Mouse (Mus musculus) granulocyte monocyte progenitor cell, adult 5-6 weeks (primary cell): ENCODE measurements at regions not wholly inside any gene's neighbourhood (a gene's known extent, or its start where the extent isn't known, plus 50 kb on each side); places are given as distances from the start of the nearest gene placed in this dataset.
"Not testable (repeated sequence)": the region's sequence is repeated elsewhere in the genome, so short reads cannot be mapped to it uniquely, and the experiment has no call there.

Experiments
- ATAC-seq: replicated peaks from 2 replicates; pipeline ENCODE4 v1.8.0; 2016; ENCODE audit warnings: mild to moderate bottlenecking, moderate TSS enrichment, inconsistent platforms; ENCODE audit not compliant: poor library complexity, severe bottlenecking

DNA sequence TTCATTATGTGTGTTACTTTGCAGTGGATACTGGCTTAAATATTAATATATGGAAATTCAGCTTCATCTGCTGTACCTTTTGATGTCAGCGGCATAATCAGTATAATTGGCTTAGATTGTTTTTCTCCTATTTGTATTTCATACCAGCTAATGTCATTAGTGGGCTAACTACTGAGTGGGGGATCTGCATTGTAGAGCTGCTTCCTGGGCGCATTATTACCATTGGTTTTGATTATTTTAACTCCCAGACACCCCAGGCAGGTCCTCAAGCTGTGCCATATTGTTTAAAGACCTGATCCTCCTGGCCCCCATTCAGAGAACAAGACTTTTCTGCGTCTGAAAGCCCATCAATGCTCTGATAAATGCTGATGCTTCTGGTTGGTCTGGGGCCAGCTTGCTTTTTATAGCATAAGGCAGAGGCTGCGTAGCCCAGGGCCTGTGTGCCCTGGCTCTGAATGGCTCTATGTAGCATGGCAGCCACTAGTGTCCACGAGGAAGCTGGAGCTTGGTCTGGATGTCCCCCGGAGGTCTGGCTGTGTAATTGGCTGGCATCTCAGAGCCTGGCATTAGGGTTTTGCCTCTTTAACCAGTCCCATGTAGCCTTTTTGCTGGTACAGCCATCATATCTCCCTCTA, 169.1 kb downstream of the Enc1 start:
- ATAC-seq = no peak

DNA sequence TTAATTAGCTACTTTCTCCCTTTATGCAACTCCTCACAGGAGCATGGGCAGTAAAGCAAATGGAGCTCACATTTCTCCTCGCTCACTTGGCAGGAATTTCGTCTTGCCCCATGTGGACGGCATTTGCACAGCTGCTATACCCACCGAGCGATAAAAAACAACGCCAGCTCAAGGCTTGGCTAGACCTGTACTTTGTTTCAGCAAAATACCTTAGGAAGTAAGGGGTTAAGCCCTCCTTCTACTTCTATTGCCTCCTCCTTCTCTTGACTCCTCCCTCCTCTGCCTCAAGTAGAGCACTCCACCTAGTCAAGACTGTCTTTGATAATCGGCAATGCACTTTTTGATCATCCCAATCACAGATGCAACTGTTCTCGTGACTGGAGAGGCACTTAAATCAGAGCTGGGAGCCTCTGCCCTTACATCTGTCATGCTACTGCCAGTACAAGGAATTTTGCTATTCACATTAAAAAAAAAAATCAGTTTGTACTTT, 168.4 kb downstream of the Enc1 start:
- ATAC-seq = no peak

DNA sequence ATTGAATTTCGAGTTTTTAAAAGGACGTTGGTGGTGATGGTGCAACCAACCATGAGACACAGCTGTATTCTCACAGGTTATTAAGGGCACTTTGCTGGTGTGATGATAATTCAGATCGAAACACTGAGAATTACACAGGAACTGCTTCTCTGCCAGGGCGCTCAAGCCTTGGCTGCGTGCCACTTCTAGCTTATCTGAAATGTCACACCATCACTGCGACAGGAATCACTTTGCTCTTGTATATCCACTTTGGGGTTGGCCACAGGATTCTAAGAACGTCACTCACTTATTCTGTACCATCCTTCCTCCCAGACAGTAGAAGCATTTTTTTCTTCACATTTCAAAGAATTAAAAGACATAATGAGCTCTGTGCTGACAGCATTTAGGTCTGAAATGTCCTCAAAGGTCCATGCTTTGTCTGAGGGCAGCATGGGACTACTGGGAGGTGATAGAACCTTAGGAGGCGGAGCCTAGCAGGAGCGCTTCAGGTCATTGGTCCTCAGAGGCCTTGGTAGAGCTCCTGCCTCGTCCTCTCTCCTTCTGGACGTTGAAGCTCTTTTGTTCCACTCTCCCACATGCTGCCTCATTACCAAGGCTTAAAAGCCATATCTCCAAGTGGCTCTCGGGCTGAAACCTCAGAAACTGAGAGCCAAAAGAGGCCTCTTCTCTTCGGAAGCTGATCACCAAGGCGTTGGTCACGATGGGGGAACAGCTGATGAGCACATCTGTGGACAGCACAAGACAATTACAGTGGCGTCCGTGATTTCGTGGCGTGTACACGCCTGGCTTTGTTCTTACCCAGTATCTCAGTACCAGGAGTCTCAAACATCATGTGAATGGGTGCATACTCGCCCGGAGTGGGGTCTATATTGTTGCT, 167.7 kb downstream of the Enc1 start:
- no peak for ATAC-seq

DNA sequence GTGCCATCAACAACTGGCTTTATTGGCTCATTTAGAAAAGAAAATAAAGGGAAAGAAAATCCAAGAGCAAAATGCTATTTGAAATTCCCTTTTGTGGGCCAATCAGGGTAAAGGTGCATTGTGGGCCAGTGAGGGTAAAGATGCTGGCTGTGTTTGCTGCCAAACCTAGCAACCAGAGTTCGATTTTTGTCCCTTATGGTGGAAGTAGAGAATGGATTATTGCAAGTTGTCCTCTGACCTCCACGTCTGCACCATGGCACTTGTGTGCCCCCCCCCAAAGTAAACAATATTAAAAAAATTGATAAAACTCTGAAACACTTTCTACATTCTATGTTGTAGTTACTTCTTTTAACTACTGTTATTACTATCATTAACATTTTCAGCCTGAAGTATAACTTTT, 166.9 kb downstream of the Enc1 start:
- no peak for ATAC-seq

DNA sequence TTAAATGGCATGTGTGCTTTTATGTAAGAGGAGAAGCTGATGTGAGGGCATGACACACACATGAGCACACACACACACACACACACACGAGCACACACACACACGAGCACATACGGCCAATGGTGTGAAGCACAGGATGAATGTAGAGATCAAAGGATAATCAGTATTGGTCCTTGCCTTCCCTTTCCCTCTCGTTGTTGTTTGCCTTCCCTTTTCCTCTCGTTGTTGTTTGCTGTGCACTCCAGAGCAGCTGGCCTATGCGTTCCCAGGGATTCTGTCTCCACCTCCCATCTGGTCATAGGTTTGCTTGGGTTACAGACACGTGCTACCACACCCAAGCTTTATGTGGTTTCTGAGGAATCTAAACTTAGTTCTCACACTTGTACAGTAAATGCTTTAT, 165.8 kb downstream of the Enc1 start:
- no peak for ATAC-seq

DNA sequence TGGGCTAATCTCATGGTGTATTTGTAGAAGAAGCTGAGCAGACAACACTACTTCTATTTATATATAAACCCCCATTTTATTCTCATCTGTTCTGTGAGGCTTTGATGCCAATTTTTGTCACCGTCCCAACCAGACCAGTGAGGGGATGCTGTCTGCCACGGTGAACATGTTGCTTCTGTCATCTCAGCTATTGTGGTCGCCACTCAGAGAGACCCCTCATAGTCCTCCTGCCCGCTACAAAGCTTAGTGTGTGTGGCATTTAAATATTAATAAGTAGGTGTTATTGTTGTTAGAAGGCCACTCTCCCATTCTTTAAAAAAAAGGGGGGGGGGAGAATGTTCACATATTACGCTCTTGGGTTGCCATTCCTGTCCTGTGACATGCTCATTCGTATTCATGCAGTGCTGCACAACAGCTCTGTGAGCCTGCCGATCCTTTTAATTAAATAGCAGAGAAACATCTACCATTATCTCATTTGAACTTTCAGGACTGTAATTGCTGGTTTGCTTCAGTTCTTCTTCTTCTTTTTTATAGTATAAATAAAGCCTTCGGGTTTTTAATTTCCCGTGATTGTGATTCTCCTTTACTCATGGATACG, 161.4 kb downstream of the Enc1 start:
- ATAC-seq = no peak

DNA sequence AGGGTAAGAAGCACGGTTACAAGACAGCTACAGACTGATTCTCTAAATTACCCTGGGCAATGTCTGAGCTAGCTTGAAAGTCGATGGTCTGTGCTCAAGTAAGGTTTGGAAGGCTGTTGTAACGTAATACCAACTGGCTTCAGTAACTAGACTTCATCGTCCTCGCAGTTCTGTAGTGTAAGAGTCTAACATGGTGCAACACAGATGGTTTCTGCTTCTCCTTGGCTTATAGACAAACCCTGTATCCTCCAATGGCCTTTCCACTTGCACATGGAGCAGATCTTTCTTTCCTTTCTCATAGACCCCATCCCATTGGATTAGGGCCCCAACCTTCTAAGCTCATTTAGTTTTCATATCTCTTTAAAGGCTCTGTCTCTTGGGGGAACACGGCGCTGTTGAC, 160.7 kb downstream of the Enc1 start:
- ATAC-seq = no peak

DNA sequence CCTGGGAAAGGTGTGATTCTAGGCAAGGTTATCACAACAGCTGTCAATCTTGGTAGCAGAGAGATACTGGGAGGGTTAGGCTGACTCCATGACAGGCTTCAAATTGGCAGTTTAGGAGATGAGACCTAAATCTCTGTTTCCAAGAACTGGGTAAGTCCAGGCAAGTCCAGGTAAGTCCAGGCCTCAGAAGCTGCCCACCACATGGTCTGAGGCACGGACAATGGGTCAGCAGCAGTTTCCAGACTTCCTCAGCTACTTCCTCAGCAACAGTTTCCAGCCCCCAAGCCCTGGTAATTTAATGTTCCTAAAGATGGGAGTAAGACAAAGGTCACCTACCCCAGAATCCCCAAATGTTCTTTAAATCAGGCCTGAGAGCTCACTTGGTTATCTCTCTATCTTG, 157.1 kb downstream of the Enc1 start:
- ATAC-seq = no peak

DNA sequence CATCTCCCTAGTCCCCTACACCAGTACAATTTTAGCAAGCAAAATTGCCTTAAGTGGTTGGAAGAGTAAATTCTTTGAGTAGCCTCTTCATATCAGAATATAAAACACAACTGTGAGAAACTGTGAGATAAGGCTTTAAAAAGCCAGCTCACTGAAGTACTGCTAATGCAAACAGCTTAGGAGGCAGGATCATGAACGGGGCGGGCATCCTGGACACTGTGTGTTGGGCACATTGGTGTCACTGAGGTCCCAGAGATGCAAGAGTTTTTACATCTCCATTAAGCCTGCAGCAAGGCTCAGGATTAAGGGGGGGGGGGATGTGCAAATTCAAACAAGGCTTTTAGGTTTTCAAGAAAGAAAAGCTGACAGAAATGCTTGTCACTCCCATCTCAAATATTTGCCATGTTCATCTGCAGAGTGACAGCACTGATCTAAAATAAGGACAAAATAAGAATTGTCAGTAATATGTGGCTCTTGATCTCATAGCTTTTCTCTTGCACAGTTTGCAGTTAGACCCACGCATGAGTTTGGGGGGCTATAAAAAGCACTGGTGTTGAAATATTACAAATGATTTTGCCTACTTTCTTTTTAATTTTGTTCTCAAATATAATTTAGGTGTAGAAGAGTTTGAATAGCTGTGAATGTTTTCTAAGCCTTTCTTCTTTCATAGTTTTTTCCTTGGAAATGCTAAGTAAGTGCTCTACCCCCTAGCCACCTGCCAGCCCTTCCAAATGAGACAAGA, 156.2 kb downstream of the Enc1 start:
- ATAC-seq = no peak

DNA sequence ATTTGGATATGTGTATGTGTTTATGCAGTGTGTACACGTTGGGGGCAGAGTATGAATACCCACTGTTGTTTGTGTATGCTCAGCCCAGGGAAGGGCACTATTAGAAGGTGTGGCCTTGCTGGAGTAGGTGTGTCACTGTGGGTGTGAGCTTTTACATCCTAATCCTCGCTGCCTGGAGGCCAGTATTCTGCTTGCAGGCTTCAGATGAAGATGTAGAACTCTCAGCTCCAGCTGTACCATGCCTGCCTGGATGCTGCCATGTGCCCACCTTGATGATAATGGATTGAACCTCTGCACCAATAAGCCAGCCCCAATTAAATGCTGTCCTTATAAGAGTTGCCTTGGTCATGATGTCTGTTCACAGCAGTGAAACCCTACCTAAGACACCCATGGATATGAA, 155.4 kb downstream of the Enc1 start:
- not testable (repeated sequence) for ATAC-seq

DNA sequence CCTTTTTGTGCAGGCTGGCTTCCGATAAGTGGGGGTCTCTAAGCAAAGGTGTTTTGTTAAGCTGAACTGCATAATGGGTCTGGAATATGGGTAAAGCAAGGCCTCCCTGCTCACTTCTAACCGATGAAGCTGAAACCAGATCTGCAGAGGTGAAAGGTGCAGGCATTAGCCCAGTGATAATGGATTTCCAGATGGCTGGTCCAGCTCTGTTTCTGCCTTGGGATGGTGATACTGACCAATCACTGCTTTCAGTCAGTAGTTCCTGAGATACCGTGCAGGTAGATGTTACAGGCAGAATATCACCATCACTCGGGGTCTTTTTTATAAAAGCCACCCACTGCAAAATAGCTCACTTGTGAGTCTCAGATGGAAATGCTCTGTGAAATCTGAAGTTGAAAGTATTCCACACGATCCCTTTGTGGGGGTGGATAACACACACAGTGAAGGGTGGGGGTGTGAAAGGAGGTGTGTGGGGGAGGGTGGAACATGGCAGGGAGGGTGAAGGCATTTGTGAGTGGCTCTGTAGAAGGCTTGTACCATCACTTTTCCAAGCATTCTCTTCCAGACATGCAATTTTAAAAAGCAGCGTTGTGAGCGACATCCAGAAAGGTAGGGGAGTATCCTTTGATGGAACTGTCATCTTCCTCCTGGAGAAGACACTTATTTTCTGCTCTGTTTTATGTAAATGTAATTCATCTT, 154.0 kb downstream of the Enc1 start:
- no peak for ATAC-seq

DNA sequence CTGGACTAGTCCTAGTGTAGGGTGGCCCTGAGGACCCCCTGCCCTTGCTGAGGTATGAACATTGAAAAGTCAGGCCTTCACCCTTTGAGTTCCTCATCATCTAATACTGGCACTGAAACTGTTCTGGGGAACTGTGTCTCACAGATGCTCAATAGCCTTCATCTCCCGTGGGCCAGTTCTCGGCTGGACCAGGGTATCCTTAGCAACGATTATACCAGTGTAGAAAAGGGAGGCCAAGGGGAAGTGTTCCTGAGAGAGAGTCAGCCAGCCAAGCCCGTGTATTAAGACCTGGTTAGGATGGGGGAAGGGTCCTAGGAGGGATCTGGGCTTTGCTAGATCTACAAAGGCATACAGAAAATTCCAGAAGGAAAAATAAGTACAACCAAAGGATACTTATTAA, 153.2 kb downstream of the Enc1 start:
- ATAC-seq = no peak

DNA sequence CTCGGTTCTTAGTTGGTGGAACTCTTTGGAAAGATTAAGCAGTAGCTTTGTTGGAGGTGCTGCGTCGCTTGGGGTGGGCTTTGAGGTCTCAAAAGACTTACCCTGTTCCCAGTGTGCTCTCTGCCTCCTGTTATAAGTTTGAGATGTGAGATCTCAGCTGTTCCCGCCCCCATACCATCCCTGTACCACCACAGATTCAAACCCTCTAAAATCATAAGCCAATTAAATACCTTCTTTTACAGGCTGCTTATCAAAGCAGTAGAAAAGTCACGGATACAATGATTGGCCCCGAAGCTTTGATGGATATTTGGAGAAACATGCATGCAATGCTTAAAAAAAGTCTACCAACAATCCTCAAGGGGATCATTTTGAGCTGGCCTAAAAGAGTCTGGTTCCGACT, 152.6 kb downstream of the Enc1 start:
- ATAC-seq = no peak

DNA sequence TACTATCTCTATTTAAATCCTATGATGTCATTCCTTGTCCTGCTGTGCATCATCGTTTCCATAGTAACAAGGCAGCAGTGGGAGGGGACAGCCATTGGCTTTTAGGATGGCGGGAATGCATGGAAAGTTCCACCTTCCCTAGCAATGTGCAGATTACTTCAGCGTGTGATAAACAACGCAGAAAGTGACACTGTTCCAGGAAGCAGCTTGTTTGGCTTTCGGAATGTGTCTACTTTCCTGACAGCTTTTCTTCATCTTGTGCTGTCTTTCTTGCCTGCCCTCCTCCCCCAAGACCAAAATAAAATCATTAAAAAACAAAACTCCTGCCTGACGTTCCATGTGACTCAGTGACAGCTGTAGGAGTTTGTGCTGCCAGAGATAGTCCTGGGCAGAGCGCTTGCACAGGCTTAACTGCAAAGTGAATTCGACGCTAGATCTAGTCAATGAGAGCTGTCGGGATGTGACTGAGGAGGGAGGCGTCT, 149.6 kb downstream of the Enc1 start:
- no peak for ATAC-seq

DNA sequence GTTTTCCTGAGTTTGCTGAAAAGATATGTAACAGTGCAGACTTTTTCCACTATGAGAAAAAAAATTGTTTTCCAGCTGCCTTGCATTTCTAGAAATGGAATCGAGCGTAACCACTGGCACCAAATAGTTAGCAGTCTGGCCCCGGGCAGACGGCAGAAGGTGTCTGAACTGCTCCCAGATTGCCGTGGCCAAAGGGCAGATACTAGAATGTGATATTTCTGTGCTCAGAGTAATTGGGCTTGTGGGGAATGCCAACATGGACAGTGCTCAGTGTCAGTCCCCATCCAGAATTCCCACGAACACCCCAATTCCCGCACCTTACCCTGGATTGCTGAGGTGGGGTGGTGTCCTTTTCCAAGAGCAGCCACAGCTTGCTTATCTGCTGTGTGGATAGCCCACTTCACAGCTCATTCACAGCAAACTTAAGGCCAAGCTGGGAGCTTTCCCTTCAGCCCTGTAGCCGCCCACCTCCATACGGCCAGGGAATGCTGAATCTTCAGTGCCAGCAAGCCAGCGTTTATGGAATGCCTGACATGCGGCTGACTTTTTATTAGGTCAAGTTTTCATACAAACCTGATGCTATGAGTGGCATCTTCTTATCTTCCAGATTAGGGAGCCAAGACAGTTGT, 148.1 kb downstream of the Enc1 start:
- no peak for ATAC-seq

DNA sequence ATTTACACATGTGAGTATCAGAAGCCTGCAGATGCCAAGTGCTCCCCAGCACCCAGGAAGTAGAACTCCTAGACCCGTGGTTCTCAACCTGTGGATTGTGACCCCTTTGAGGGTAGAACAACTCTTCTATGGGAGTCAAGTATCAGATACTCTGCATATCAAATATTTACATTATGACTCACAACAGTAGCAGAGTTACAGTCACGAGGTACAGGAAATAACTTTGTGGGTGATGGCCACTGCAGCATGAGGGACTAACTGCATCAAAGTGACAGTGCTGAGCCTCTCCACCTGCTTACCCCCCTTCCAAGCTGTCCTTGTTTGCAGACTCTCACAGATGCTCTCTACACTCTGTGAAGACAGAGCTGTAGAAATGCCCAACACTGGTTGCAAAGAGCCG, 145.6 kb downstream of the Enc1 start:
- ATAC-seq = no peak

DNA sequence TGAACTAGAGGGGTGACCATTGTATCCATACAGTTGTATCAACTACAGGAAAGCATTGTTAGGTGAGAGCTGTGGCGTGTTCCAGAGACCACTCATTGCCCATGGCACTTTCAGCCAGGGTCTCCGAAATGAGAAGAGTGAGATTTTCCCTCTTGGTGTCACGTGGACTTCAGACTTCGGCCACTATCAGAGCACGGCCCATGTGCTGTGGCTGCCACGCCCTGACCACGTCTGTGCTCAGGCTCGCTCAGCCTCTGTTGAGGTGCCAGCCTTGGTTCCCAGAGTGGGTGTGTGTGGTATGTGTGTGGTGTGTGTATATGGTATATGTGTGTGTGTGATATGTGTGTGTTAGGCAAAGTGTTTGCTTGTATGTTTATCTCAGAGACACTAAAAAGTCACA, 144.6 kb downstream of the Enc1 start:
- ATAC-seq = no peak

DNA sequence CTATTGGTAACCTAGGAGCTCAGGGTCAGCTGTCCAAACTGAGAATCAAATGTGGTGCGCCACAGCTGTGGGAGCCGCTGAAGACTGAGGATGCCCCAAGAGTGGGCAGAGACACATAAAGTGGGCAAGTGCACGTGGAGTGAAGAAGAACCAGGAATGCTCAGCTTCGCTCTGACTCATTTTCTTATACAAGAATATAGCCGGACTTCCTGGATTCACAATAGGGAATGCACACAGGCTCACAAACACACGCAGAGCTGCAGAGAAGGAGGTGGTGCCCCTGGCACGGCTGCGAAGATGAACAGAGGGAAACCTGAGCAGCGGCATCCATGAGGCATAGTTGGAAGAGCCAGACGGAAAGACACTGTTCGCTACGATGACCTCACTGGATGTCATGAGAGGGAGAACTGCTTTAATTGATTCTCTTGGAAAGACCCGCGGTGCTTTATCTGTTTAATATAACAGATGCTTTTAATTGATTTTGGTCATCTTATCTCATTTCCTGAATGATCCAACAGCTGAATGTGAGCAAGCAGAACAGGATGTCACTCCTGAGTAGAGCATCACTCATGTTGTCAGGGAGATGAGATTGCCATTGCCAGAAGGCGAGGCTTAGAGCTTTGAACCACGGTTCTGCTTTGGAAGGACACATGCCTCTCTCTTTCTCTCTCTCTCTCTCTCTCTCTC, 143.3 kb downstream of the Enc1 start:
- no peak for ATAC-seq

DNA sequence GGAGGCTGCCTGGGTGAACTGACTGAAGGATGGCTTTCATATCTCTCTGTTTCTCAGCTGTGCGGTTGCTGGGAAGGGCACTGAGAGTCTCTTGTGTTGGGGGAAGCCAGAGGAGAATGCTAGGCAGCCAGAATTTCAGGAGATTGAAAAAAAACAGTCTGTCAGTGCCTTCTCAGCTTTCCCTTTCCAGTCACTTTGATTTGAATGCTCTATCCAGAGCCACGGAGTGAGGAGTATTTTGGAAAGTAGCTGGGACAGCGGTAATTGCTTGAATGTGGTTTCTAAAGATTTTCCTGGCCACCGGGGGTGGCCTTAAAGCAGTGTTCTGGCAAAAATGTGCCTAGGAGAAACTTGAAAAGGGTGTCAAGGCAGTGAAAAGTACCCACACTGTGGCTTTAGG, 142.4 kb downstream of the Enc1 start:
- no peak for ATAC-seq
